Mouse (Mus musculus): ENCODE measurements around the gene Ereg.

Gene Ereg

GRCm38 (mm10) chr5:91113967-91114366 lies 39.5 kb downstream of the Ereg start:
- no peak for DNase-seq

GRCm38 (mm10) chr5:91114574-91114973 lies 40.2 kb downstream of the Ereg start:
- DNase-seq = peak in 1 of 2 experiments; percentile 14

GRCm38 (mm10) chr5:91118618-91119017 lies 44.2 kb downstream of the Ereg start:
- DNase-seq = no peak

DNA sequence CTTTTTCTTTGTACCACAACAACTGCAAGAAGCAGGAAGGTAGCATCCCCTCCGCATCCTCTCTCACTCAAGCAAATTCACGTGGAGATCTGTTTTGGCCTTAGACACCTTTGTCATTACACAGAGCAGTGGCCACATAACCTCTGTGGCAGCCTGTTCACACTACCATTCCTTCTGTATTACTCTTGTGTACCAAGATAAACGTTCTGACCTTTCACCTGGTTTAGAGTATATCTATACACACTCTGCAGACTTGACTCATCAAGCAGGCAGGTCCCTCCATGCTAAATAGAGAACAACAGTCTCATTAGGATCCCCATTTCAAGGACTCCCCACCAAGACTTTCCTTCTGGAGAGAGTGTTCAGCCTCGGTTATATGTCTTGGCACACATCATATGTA lies 49.0 kb downstream of the Ereg start:
- no peak for DNase-seq

DNA sequence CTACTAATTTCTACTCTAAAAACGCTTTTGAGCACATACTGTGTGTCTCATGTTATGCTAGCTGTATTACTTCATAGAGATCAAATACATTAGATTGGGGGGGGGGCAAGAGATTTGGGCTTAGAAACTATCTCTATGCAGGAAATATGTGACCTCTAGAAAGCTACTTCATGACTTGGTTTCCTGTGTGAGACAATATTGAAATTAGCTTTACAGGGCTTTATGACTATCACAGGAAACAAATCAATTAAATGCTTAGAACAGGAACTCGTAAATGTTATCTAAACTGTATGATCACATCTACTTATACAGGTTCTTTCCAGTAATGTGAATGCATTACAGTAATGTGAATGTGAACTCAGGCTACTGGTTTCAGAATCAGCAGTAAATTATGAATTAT lies 49.7 kb downstream of the Ereg start:
- DNase-seq = no peak

DNA sequence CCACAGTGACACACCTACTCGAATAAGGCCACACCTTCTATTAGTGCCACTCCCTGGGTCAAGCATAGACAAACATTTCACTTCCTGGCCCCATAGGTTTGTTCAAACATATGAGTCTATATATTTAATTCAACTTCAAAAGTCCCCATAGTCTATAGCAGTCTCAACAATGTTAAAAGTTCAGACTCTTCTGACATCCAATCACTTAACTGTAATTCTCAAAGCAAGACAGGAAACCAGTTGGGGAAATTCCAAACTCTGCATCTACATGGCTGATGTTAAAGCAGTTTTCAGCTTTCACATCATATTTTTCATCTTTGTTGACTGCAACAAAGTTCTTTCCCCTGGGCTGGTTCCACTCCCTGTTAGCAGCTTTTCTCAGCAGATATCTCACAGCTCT lies 52.2 kb downstream of the Ereg start:
- no peak for DNase-seq

DNA sequence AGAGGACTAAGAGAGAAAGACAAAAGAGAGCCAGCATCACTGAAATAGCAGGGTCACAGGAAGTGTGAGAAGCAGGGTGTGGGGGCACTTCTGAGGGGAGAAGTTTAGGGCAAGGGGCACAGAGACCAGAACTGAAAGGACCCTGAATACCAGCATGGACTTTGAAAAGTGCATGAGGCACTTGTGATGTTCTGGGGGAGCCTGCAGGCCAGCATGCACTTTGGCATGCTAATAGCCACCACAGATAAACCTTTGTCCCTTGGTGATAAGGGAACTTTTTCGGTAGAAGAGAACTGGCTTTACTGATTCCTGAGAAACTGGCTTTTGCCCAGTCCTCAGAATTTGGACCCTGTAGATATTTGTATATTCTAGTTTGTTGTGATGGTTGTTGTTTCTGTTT lies 60.5 kb downstream of the Ereg start:
- DNase-seq = no peak

- no peak for DNase-seq
These were observed 64.5 kb downstream of the Ereg start for GRCm38 (mm10) chr5:91138970-91139369.

DNA sequence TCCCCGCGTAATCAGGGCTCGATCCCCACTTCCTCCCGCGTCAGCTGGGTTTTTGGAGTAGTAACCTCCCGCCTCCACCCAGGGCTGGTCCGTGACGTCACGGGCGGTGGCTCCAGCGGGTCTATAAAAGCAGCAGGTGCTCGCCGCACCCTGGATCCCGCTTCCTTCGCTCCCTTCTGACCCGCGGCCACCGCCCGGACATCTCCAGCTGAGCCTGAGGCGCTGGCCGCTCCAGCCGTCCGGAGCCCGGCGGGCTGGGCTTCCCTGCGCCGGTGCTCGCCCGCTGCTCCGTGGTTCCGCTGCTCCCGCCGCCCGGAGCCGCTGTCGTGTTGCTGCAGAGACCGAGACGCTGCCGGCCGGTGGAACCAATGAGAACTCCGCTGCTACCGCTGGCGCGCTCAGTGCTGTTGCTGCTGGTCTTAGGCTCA lies 65.0 kb downstream of the Ereg start, which contains the start of gene Areg:
Areg (plus strand) TSS at position 154 of the 428 bp plus-strand sequence.
- peak; percentile 60 to 69 for DNase-seq

DNA sequence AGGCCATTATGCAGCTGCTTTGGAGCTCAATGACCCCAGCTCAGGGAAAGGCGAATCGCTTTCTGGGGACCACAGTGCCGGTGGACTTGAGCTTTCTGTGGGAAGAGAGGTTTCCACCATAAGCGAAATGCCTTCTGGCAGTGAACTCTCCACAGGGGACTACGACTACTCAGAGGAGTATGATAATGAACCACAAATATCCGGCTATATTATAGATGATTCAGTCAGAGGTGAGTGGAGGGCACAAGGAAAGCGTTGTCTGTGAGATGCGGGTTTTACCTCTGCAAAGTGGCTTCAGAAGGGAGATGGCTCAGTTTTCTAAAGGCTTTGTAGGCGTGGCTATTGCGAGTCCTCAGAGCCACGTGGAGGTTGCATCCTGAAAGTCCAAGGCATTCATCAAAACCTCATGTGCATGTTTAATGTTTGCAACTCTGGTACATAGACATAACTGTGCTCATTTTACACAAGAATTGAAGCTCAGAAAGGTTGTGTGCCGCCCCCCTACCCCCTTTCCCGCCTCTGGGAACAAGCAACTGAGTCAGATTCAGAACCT lies 66.5 kb downstream of the Ereg start:
- no peak for DNase-seq
